Mouse (Mus musculus) heart, postnatal 0 days (tissue): ENCODE results near the gene Syn2.

Experiments
- CTCF ChIP-seq: IDR thresholded peaks from 2 replicates; pipeline ENCODE4 v1.5.1; 2016; ENCODE audit warnings: antibody characterized with exemption, control low read depth, low read depth
- EP300 ChIP-seq: IDR thresholded peaks from 2 replicates; pipeline ENCODE4 v1.6.1; 2016; ENCODE audit warnings: antibody characterized with exemption, low read depth

- TF ChIP-seq CTCF (no peak), EP300 (no peak)
Observed at GRCm38 (mm10) chr6:115102542-115102941, 32.2 kb upstream of the Syn2 start.
